Mouse (Mus musculus) lung, embryonic 14.5 days (tissue): ENCODE results near the gene Jazf1. TPM values are rescaled to one million over a fixed set of nuclear protein-coding genes. Genes with fewer than 3 reads are reported as not detected.

Experiments used
- ATAC-seq: fragments of 200-750 bp; cut with Nextera tagmentation; 2 replicates; pipeline ENCODE4 v1.8.0; 2017; ENCODE audit warnings: mild to moderate bottlenecking, moderate TSS enrichment, moderate library complexity; ENCODE audit not compliant: insufficient read depth
- DNase-seq: peaks from one replicate; pipeline ENCODE4 v3.0.0-alpha.2; 2015
- H3K27ac ChIP-seq: fragments of 300-500 bp; sonication (generic); 2 replicates; pipeline ENCODE4 v1.5.1; 2014; ENCODE audit warnings: low read depth, mild to moderate bottlenecking, moderate library complexity
- H3K27me3 ChIP-seq: fragments of 300-500 bp; sonication (generic); 2 replicates; pipeline ENCODE4 v1.6.1; 2014; ENCODE audit warnings: low read length, control low read depth; ENCODE audit not compliant: insufficient read depth
- H3K36me3 ChIP-seq: fragments of 300-500 bp; sonication (generic); 2 replicates; pipeline ENCODE4 v1.6.1; 2014; ENCODE audit warnings: control low read depth; ENCODE audit not compliant: insufficient read depth
- H3K4me1 ChIP-seq: fragments of 300-500 bp; sonication (generic); 2 replicates; pipeline ENCODE4 v1.6.1; 2014; ENCODE audit warnings: antibody characterized with exemption, control low read depth; ENCODE audit not compliant: insufficient read depth
- H3K4me2 ChIP-seq: fragments of 300-500 bp; sonication (generic); 2 replicates; pipeline ENCODE4 v1.6.1; 2014; ENCODE audit warnings: mild to moderate bottlenecking
- H3K4me3 ChIP-seq: fragments of 300-500 bp; sonication (generic); 2 replicates; pipeline ENCODE4 v1.5.1; 2014; ENCODE audit warnings: low read depth, low read length
- H3K9ac ChIP-seq: fragments of 300-500 bp; sonication (generic); 2 replicates; pipeline ENCODE4 v1.6.1; 2014
- H3K9me3 ChIP-seq: fragments of 300-500 bp; sonication (generic); 2 replicates; pipeline ENCODE4 v1.6.1; 2016; ENCODE audit warnings: low read depth, low read length, control low read depth
- CTCF ChIP-seq: IDR thresholded peaks from 2 replicates; pipeline ENCODE4 v1.5.1; 2016; ENCODE audit warnings: antibody characterized with exemption, low read depth
- WGBS: fragments of 180-500 bp; shearing (Covaris S2); extraction: QIAGEN DNeasy Blood & Tissue Kit; methylation state at CpG from one replicate; pipeline ENCODE4 v1.1.7; 2014; 5-methylcytosine and 5-hydroxymethylcytosine counted together
- polyA plus RNA-seq: library from polyadenylated mRNA; unstranded; fragments of >200 nt; fragmentation: Nextera tagmentation; extraction: Ambion mirVana; gene quantifications from 2 replicates; pipeline ENCODE4 v1.2.1, GENCODE M21; 2014

Jazf1 gene
- polyA plus RNA-seq, 1 experiment from 2014 or later: 3.9 TPM

GRCm38 (mm10) chr6:52942534-52942933, 125.9 kb downstream of the Jazf1 start:
- no peak for DNase-seq
- H3K9ac ChIP-seq: no peak overlapping the region
- 53% methylated on average over 5 of the region's 5 CpGs for WGBS
- H3K4me3 ChIP-seq: no peak overlapping the region
- no peak overlapping the region for H3K27ac ChIP-seq
- no peak for ATAC-seq
- no peak for TF ChIP-seq CTCF
- no peaks in the 10 kb centered on the region for H3K36me3 ChIP-seq
- H3K9me3 ChIP-seq: no peaks in the 10 kb centered on the region
- no peak overlapping the region for H3K4me2 ChIP-seq
- no peaks in the 10 kb centered on the region for H3K27me3 ChIP-seq
- H3K4me1 ChIP-seq: peaks cover 3% of the 10 kb centered on the region; the same call in 1 of the 2 replicates

GRCm38 (mm10) chr6:52942101-52942500, 126.3 kb downstream of the Jazf1 start:
- Histone ChIP-seq H3K27ac (no peak overlapping the region), H3K27me3 (no peaks in the 10 kb centered on the region), H3K36me3 (no peaks in the 10 kb centered on the region), H3K9ac (no peak overlapping the region), H3K4me2 (no peak overlapping the region), H3K4me1 (peaks cover 3% of the 10 kb centered on the region; the same call in 1 of the 2 replicates), H3K9me3 (no peaks in the 10 kb centered on the region), H3K4me3 (no peak overlapping the region)
- WGBS: 48% methylated on average over 5 of the region's 5 CpGs
- ATAC-seq (no peak), DNase-seq (no peak)
- TF ChIP-seq CTCF: no peak

GRCm38 (mm10) chr6:52937916-52938315, 130.5 kb downstream of the Jazf1 start:
- H3K27ac ChIP-seq: peak overlapping the region; percentile 20; the same call in 1 of the 2 replicates
- TF ChIP-seq CTCF: no peak
- ATAC-seq (no peak), DNase-seq (no peak)
- no peaks in the 10 kb centered on the region for H3K27me3 ChIP-seq
- no peak overlapping the region for H3K4me3 ChIP-seq
- no peaks in the 10 kb centered on the region for H3K9me3 ChIP-seq
- no peak overlapping the region for H3K4me2 ChIP-seq
- no peak overlapping the region for H3K9ac ChIP-seq
- WGBS: 66% methylated on average over 3 of the region's 3 CpGs
- H3K36me3 ChIP-seq: no peaks in the 10 kb centered on the region
- peaks cover 3% of the 10 kb centered on the region; the same call in 1 of the 2 replicates for H3K4me1 ChIP-seq

- 38% methylated on average over 10 of the region's 10 CpGs for WGBS
These were observed 131.4 kb downstream of the Jazf1 start for GRCm38 (mm10) chr6:52936995-52937394.

GRCm38 (mm10) chr6:52934021-52934420, 134.4 kb downstream of the Jazf1 start:
- H3K4me3 ChIP-seq: no peak overlapping the region
- no peak overlapping the region for H3K4me2 ChIP-seq
- DNase-seq (peak; percentile 57), ATAC-seq (no peak)
- no peaks in the 10 kb centered on the region for H3K9me3 ChIP-seq
- H3K4me1 ChIP-seq: peaks cover 3% of the 10 kb centered on the region; the same call in 1 of the 2 replicates
- peak; percentile 57 for TF ChIP-seq CTCF
- 79% methylated on average over 6 of the region's 6 CpGs for WGBS
- H3K36me3 ChIP-seq: no peaks in the 10 kb centered on the region
- H3K9ac ChIP-seq: no peak overlapping the region
- H3K27me3 ChIP-seq: no peaks in the 10 kb centered on the region
- H3K27ac ChIP-seq: no peak overlapping the region

More at GRCm38 (mm10) chr6:52936995-52937394, 131.4 kb downstream of the Jazf1 start:
- DNase-seq (peak; percentile 92), ATAC-seq (peak; percentile 65)
- peak overlapping the region; percentile 32; the same call in 1 of the 2 replicates for H3K4me2 ChIP-seq
- H3K4me1 ChIP-seq: peaks cover 3% of the 10 kb centered on the region; the same call in 1 of the 2 replicates
- no peaks in the 10 kb centered on the region for H3K9me3 ChIP-seq
- no peak overlapping the region; the same call in 1 of the 2 replicates for H3K9ac ChIP-seq
- no peak for TF ChIP-seq CTCF
- H3K27ac ChIP-seq: no peak overlapping the region
- no peaks in the 10 kb centered on the region for H3K27me3 ChIP-seq
- no peaks in the 10 kb centered on the region for H3K36me3 ChIP-seq
- no peak overlapping the region for H3K4me3 ChIP-seq

GRCm38 (mm10) chr6:52932603-52933178, 135.7 kb downstream of the Jazf1 start:
- DNase-seq (no peak), ATAC-seq (no peak)
- no peak for TF ChIP-seq CTCF
- H3K9ac ChIP-seq: no peak overlapping the region
- no peaks in the 10 kb centered on the region for H3K27me3 ChIP-seq
- H3K36me3 ChIP-seq: no peaks in the 10 kb centered on the region
- no peak overlapping the region for H3K4me2 ChIP-seq
- 46% methylated on average over 7 of the region's 7 CpGs for WGBS
- no peak overlapping the region for H3K27ac ChIP-seq
- no peak overlapping the region for H3K4me3 ChIP-seq
- H3K4me1 ChIP-seq: no peaks in the 10 kb centered on the region
- no peaks in the 10 kb centered on the region for H3K9me3 ChIP-seq

GRCm38 (mm10) chr6:52929358-52929757, 139.1 kb downstream of the Jazf1 start:
- DNase-seq: no peak
- 77% methylated on average over 12 of the region's 12 CpGs for WGBS
- TF ChIP-seq CTCF: no peak

More at GRCm38 (mm10) chr6:52929358-52929757, 139.1 kb downstream of the Jazf1 start:
- H3K4me2 ChIP-seq: no peak overlapping the region
- no peak for ATAC-seq
- no peak overlapping the region for H3K9ac ChIP-seq
- H3K36me3 ChIP-seq: no peaks in the 10 kb centered on the region
- H3K9me3 ChIP-seq: no peaks in the 10 kb centered on the region
- no peak overlapping the region for H3K4me3 ChIP-seq
- H3K27me3 ChIP-seq: no peaks in the 10 kb centered on the region
- no peak overlapping the region for H3K27ac ChIP-seq
- no peaks in the 10 kb centered on the region for H3K4me1 ChIP-seq
